Mouse (Mus musculus) CH12.LX (cell line): Measurements from ENCODE around the gene Tead2. TPM values are rescaled to one million over a fixed set of nuclear protein-coding genes. Genes with fewer than 3 reads are reported as not detected.

ENCODE experiments used
- DNase-seq: peaks from one replicate; pipeline ENCODE4 v3.0.0-alpha.2; 2013; ENCODE audit errors: extremely low read depth
- H3K27ac ChIP-seq: 2 replicates; pipeline ENCODE4 v1.5.1; 2012; ENCODE audit warnings: low read depth, mild to moderate bottlenecking, control low read depth, moderate library complexity; ENCODE audit not compliant: insufficient read depth
- H3K27me3 ChIP-seq: replicated peaks from 2 replicates; pipeline ENCODE3; 2012; ENCODE audit warnings: inconsistent platforms
- H3K36me3 ChIP-seq, 2 experiments: replicated peaks in 1 of 2; 2 replicates each; pipeline versions ENCODE3 to v1.6.1; 2012; ENCODE audit warnings: inconsistent platforms in 1 of 2, low read length in 1 of 2, mild to moderate bottlenecking in 1 of 2, mixed read lengths in 1 of 2, moderate library complexity in 1 of 2; ENCODE audit not compliant: control insufficient read depth in 1 of 2, insufficient read depth in 1 of 2
- H3K4me1 ChIP-seq, 2 experiments: 2 replicates each; pipeline ENCODE4 v1.6.1; 2012; ENCODE audit warnings: inconsistent platforms in 1 of 2, moderate library complexity in 1 of 2; ENCODE audit not compliant: insufficient read depth in 2 of 2, control insufficient read depth in 1 of 2
- H3K4me2 ChIP-seq: 2 replicates; pipeline ENCODE4 v1.6.1; 2012; ENCODE audit warnings: low read depth, mild to moderate bottlenecking, control low read depth; ENCODE audit not compliant: poor library complexity, insufficient read depth, severe bottlenecking
- H3K4me3 ChIP-seq, 3 experiments: fragments of 150-350 bp in 1 of 3; sonication (generic) in 1 of 3; replicated peaks in 1 of 3; 2 replicates each; pipeline versions ENCODE3 to v1.5.1; 2011 to 2012; ENCODE audit warnings: low read depth in 2 of 3, low read length in 2 of 3, mild to moderate bottlenecking in 2 of 3, moderate library complexity in 2 of 3, control low read depth in 1 of 3, improper control_type of control experiment in 1 of 3, inconsistent platforms in 1 of 3, mixed read lengths in 1 of 3; ENCODE audit not compliant: poor library complexity in 1 of 3
- H3K79me2 ChIP-seq: replicated peaks from 2 replicates; pipeline ENCODE4 v1.6.1; 2012; ENCODE audit warnings: mild to moderate bottlenecking, moderate library complexity; ENCODE audit not compliant: control insufficient read depth, poor library complexity, insufficient read depth, severe bottlenecking; ENCODE audit errors: extremely low read depth
- H3K9ac ChIP-seq: 2 replicates; pipeline ENCODE4 v1.6.1; 2012; ENCODE audit warnings: low read depth, mild to moderate bottlenecking, control low read depth, moderate library complexity; ENCODE audit not compliant: insufficient read depth
- H3K9me3 ChIP-seq: replicated peaks from 2 replicates; pipeline ENCODE3; 2012; ENCODE audit warnings: low read length, inconsistent platforms, mixed read lengths
- CHD1 ChIP-seq: IDR thresholded peaks from 2 replicates; pipeline ENCODE4 v1.6.1; 2012; ENCODE audit warnings: low read depth, low read length, improper control_type of control experiment, inconsistent platforms
- CTCF ChIP-seq, 2 experiments: IDR thresholded peaks in 1 of 2; conservative IDR thresholded peaks in 1 of 2; 2 replicates each; pipeline ENCODE4 v1.5.1; 2011 to 2012; ENCODE audit warnings: low read depth in 2 of 2, low read length in 2 of 2, improper control_type of control experiment in 1 of 2, inconsistent platforms in 1 of 2, mild to moderate bottlenecking in 1 of 2, moderate library complexity in 1 of 2
- EP300 ChIP-seq: IDR thresholded peaks from 2 replicates; pipeline ENCODE4 v1.6.1; 2011; ENCODE audit warnings: low read length, improper control_type of control experiment
- ETS1 ChIP-seq: conservative IDR thresholded peaks from 2 replicates; pipeline ENCODE4 v1.6.1; 2012; ENCODE audit warnings: low read depth, mild to moderate bottlenecking, inconsistent platforms, low read length, improper control_type of control experiment, moderate library complexity
- GABPA ChIP-seq: IDR thresholded peaks from 2 replicates; pipeline ENCODE4 v1.6.1; 2012; ENCODE audit warnings: low read depth, low read length, improper control_type of control experiment, inconsistent platforms; ENCODE audit not compliant: insufficient replicate concordance
- HCFC1 ChIP-seq: IDR thresholded peaks from 2 replicates; pipeline ENCODE4 v1.6.1; 2012; ENCODE audit warnings: low read depth, mild to moderate bottlenecking, inconsistent platforms, low read length, improper control_type of control experiment
- JUN ChIP-seq: IDR thresholded peaks from 2 replicates; pipeline ENCODE4 v1.6.1; 2011; ENCODE audit warnings: low read depth, mild to moderate bottlenecking, low read length, improper control_type of control experiment, moderate library complexity; ENCODE audit not compliant: insufficient read depth
- JUND ChIP-seq: conservative IDR thresholded peaks from 2 replicates; pipeline ENCODE4 v1.6.1; 2011; ENCODE audit warnings: low read depth, low read length, improper control_type of control experiment
- KAT2A ChIP-seq: IDR thresholded peaks from 2 replicates; pipeline ENCODE4 v1.6.1; 2012; ENCODE audit warnings: low read length, improper control_type of control experiment, inconsistent platforms; ENCODE audit not compliant: insufficient replicate concordance
- MAX ChIP-seq: IDR thresholded peaks from 2 replicates; pipeline ENCODE4 v1.6.1; 2011; ENCODE audit warnings: low read length, improper control_type of control experiment
- MXI1 ChIP-seq: IDR thresholded peaks from 2 replicates; pipeline ENCODE4 v1.6.1; 2011; ENCODE audit warnings: mild to moderate bottlenecking, low read depth, low read length, improper control_type of control experiment
- MYC ChIP-seq: IDR thresholded peaks from 2 replicates; pipeline ENCODE4 v1.6.1; 2011; ENCODE audit warnings: low read depth, mild to moderate bottlenecking, improper control_type of control experiment, low read length
- NRF1 ChIP-seq: IDR thresholded peaks from 2 replicates; pipeline ENCODE4 v1.6.1; 2014; ENCODE audit warnings: low read depth, mild to moderate bottlenecking, inconsistent platforms, low read length, improper control_type of control experiment, moderate library complexity
- POLR2AphosphoS2 ChIP-seq: IDR thresholded peaks from 2 replicates; pipeline ENCODE4 v1.6.1; 2011; ENCODE audit warnings: low read depth, low read length, improper control_type of control experiment
- SIN3A ChIP-seq: IDR thresholded peaks from 2 replicates; pipeline ENCODE4 v1.6.1; 2012; ENCODE audit warnings: low read length, improper control_type of control experiment, inconsistent platforms
- SMC3 ChIP-seq: IDR thresholded peaks from 2 replicates; pipeline ENCODE4 v1.6.1; 2011; ENCODE audit warnings: low read depth, low read length, improper control_type of control experiment
- TBP ChIP-seq: conservative IDR thresholded peaks from 2 replicates; pipeline ENCODE4 v1.6.1; 2011; ENCODE audit warnings: low read depth, low read length, improper control_type of control experiment
- TCF12 ChIP-seq: IDR thresholded peaks from 2 replicates; pipeline ENCODE4 v1.6.1; 2014; ENCODE audit warnings: low read depth, mild to moderate bottlenecking, inconsistent platforms, low read length, improper control_type of control experiment
- USF1 ChIP-seq: IDR thresholded peaks from 2 replicates; pipeline ENCODE4 v1.6.1; 2014; ENCODE audit warnings: low read depth, mild to moderate bottlenecking, inconsistent platforms, low read length, improper control_type of control experiment
- ZC3H11A ChIP-seq: IDR thresholded peaks from 2 replicates; pipeline ENCODE4 v1.6.1; 2012; ENCODE audit warnings: low read depth, mild to moderate bottlenecking, inconsistent platforms, low read length, improper control_type of control experiment
- ZKSCAN1 ChIP-seq: IDR thresholded peaks from 2 replicates; pipeline ENCODE4 v1.6.1; 2012; ENCODE audit warnings: low read depth, inconsistent platforms, low read length, improper control_type of control experiment, borderline replicate concordance
- dilution Hi-C: fragments of 300-500 bp; cut with MboI; formaldehyde crosslinking; loops from 2 replicates; pipeline ENCODE4 v1.14.3; 2020; ENCODE audit warnings: low sequenced_read_pairs; ENCODE audit not compliant: extremely low pct_unique_long_range_greater_than_20kb, extremely low pct_ligation_motif_present
- in situ Hi-C: fragments of 300-500 bp; cut with MboI; formaldehyde crosslinking; loops from 3 replicates; pipeline ENCODE4 v1.14.3; 2019; ENCODE audit warnings: low sequenced_read_pairs, low pct_ligation_motif_present, low pct_unique_long_range_greater_than_20kb, mixed read lengths
- polyA plus RNA-seq: library from polyadenylated mRNA; unstranded; fragments of >175 nt; gene quantifications from 2 replicates; pipeline ENCODE4 v1.2.1, GENCODE M21; 2012; ENCODE audit warnings: low read depth; ENCODE audit not compliant: insufficient read length
- total RNA-seq, 2 experiments: library from RNA; depleted of rRNA; stranded (reverse); fragments of 300-350 nt in 1 of 2; fragments of >200 nt in 1 of 2; gene quantifications; 2 replicates each; pipeline ENCODE4 v1.2.3; 2012 to 2014

Gene Tead2
- total and polyA plus RNA-seq, 3 experiments, result 0.31 to 2.5 (median 0.38) TPM

- dilution Hi-C loops, result no loop called here
- TF ChIP-seq POLR2AphosphoS2, result no peak
- TF ChIP-seq KAT2A, result no peak
- no peak for TF ChIP-seq ZKSCAN1
- TF ChIP-seq JUND, result no peak
- TF ChIP-seq NRF1, result no peak
- TF ChIP-seq HCFC1, result no peak
- TF ChIP-seq MAX, result no peak
- H3K9ac ChIP-seq, result no peak overlapping the region
- H3K9me3 ChIP-seq, result peaks cover 16% of the 10 kb centered on the region
- H3K27ac ChIP-seq, result no peak overlapping the region
- in situ Hi-C loops, result no loop called here
- H3K36me3 ChIP-seq, result no peaks in the 10 kb centered on the region
- peak overlapping the region; percentile 41; the same call in 1 of the 2 replicates for H3K4me2 ChIP-seq
- H3K79me2 ChIP-seq, result no peaks in the 10 kb centered on the region
- H3K27me3 ChIP-seq, result peaks cover 64% of the 10 kb centered on the region
- no peak overlapping the region for H3K4me3 ChIP-seq
- DNase-seq, result no peak
- peaks cover 7 to 10% of the 10 kb centered on the region in 2 experiments for H3K4me1 ChIP-seq
Observed at GRCm38 (mm10) chr7:45175398-45175797, 40.2 kb upstream of the Tead2 start.

GRCm38 (mm10) chr7:45175929-45176328 lies 39.6 kb upstream of the Tead2 start:
- DNase-seq, result no peak
- Histone ChIP-seq H3K9me3 (peaks cover 12% of the 10 kb centered on the region), H3K79me2 (no peaks in the 10 kb centered on the region), H3K27me3 (peaks cover 68% of the 10 kb centered on the region), H3K4me2 (no peak overlapping the region), H3K36me3 (no peaks in the 10 kb centered on the region), H3K4me1 (peaks cover 7 to 10% of the 10 kb centered on the region in 2 experiments), H3K27ac (no peak overlapping the region), H3K9ac (no peak overlapping the region), H3K4me3 (no peak overlapping the region)
- no peak for TF ChIP-seq ZKSCAN1
- no peak for TF ChIP-seq TBP
- TF ChIP-seq GABPA, result no peak
- TF ChIP-seq HCFC1, result no peak
- TF ChIP-seq ZC3H11A, result no peak
- no peak for TF ChIP-seq POLR2AphosphoS2
- no peak for TF ChIP-seq CTCF (conservative IDR thresholded peaks at IDR 0.05 in 1 of 2, IDR thresholded peaks at IDR 0.05 in 1 of 2; ENCODE audit: low read depth in 2 of 2, low read length in 2 of 2)
- TF ChIP-seq SMC3, result no peak
- TF ChIP-seq MXI1, result no peak
- no peak for TF ChIP-seq NRF1
- dilution Hi-C loops (no loop called here), in situ Hi-C loops (no loop called here)

GRCm38 (mm10) chr7:45176356-45176755 lies 39.2 kb upstream of the Tead2 start:
- Histone ChIP-seq H3K9ac (no peak overlapping the region), H3K9me3 (peaks cover 12% of the 10 kb centered on the region), H3K27ac (no peak overlapping the region), H3K4me3 (no peak overlapping the region), H3K79me2 (no peaks in the 10 kb centered on the region), H3K27me3 (peaks cover 72% of the 10 kb centered on the region), H3K4me1 (peaks cover 7 to 10% of the 10 kb centered on the region in 2 experiments), H3K36me3 (no peaks in the 10 kb centered on the region), H3K4me2 (no peak overlapping the region)
- dilution Hi-C loops, result no loop called here
- in situ Hi-C loops, result no loop called here
- TF ChIP-seq ETS1, result no peak
- TF ChIP-seq JUN, result no peak
- no peak for TF ChIP-seq MXI1
- TF ChIP-seq EP300, result no peak
- no peak for TF ChIP-seq MYC
- TF ChIP-seq TCF12, result no peak
- no peak for TF ChIP-seq SIN3A
- no peak for TF ChIP-seq CHD1
- TF ChIP-seq HCFC1, result no peak
- TF ChIP-seq USF1, result no peak
- no peak for TF ChIP-seq CTCF (conservative IDR thresholded peaks at IDR 0.05 in 1 of 2, IDR thresholded peaks at IDR 0.05 in 1 of 2; ENCODE audit: low read depth in 2 of 2, low read length in 2 of 2)
- DNase-seq, result no peak
